Mouse (Mus musculus): ENCODE data around the gene Jakmip3.

DNA sequence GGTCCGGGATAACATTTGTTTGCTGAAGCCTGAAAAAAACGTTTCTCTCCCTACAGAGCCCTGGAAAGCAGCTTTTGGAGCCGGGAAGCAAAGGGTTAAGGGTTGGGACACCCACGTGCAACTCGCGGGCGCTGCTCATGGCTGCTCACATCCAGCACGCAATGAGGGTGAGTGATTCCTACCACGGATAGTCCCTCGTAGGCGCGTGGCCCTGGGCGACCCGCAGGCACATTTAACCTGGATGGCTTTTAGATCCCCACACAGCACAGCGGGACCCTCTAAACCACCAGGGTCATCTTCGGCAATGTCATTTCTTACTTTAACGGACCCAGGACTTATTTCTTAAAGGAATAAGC is 296 bp upstream of the Jakmip3 start:
- no peak for TF ChIP-seq EP300 (IDR thresholded peaks at IDR 0.05; ENCODE audit: low read depth)
- TF ChIP-seq CTCF (IDR thresholded peaks at IDR 0.05; ENCODE audit: low read depth): no peak

All from liver, embryonic 14.5 days (tissue).